Mouse (Mus musculus) lung, postnatal 0 days (tissue): ENCODE results near the gene Tmem238. TPM values are rescaled to one million over a fixed set of nuclear protein-coding genes. Genes with fewer than 3 reads are reported as not detected.

Experiments used
- ATAC-seq: fragments of 200-750 bp; cut with Nextera tagmentation; 2 replicates; pipeline ENCODE4 v1.8.0; 2017; ENCODE audit warnings: moderate library complexity
- DNase-seq: peaks from one replicate; pipeline ENCODE4 v3.0.0-alpha.2; 2016; ENCODE audit warnings: low spot score
- H3K27ac ChIP-seq: fragments of 300-500 bp; sonication (generic); 2 replicates; pipeline ENCODE4 v1.5.1; 2014; ENCODE audit warnings: antibody characterized with exemption, mild to moderate bottlenecking, low read length, mixed read lengths
- H3K27me3 ChIP-seq: fragments of 300-500 bp; sonication (generic); replicated peaks from 2 replicates; pipeline ENCODE4 v1.6.1; 2014; ENCODE audit warnings: low read length, mixed read lengths; ENCODE audit not compliant: insufficient read depth
- H3K36me3 ChIP-seq: fragments of 300-500 bp; sonication (generic); 2 replicates; pipeline ENCODE4 v1.6.1; 2014; ENCODE audit warnings: low read length, mixed read lengths; ENCODE audit not compliant: insufficient read depth
- H3K4me1 ChIP-seq: fragments of 300-500 bp; sonication (generic); 2 replicates; pipeline ENCODE4 v1.6.1; 2014; ENCODE audit warnings: antibody characterized with exemption, low read depth, low read length, mixed read lengths; ENCODE audit not compliant: insufficient read depth
- H3K4me2 ChIP-seq: fragments of 300-500 bp; sonication (generic); replicated peaks from 2 replicates; pipeline ENCODE4 v1.6.1; 2014; ENCODE audit warnings: low read depth, mild to moderate bottlenecking, low read length, moderate library complexity, mixed read lengths
- H3K4me3 ChIP-seq: fragments of 300-500 bp; sonication (generic); 2 replicates; pipeline ENCODE4 v1.5.1; 2014; ENCODE audit warnings: low read depth, low read length
- H3K9ac ChIP-seq: fragments of 300-500 bp; sonication (generic); replicated peaks from 2 replicates; pipeline ENCODE4 v1.6.1; 2014; ENCODE audit warnings: low read depth, mild to moderate bottlenecking
- H3K9me3 ChIP-seq: fragments of 300-500 bp; sonication (generic); 2 replicates; pipeline ENCODE4 v1.6.1; 2016; ENCODE audit warnings: low read length, mixed read lengths
- CTCF ChIP-seq: IDR thresholded peaks from 2 replicates; pipeline ENCODE4 v1.5.1; 2016; ENCODE audit warnings: antibody characterized with exemption, mild to moderate bottlenecking
- EP300 ChIP-seq: IDR thresholded peaks from 2 replicates; pipeline ENCODE4 v1.6.1; 2016; ENCODE audit warnings: antibody characterized with exemption, mild to moderate bottlenecking, control low read depth
- WGBS: fragments of 180-500 bp; shearing (Covaris S2); extraction: QIAGEN DNeasy Blood & Tissue Kit; methylation state at CpG from one replicate; pipeline ENCODE4 v1.1.7; 2014; 5-methylcytosine and 5-hydroxymethylcytosine counted together
- polyA plus RNA-seq: library from polyadenylated mRNA; unstranded; fragments of >200 nt; fragmentation: Nextera tagmentation; extraction: Ambion mirVana; gene quantifications from 2 replicates; pipeline ENCODE4 v1.2.1, GENCODE M21; 2015

Gene Tmem238
- polyA plus RNA-seq, 1 experiment from 2014 or later = 45.4 TPM

- no peak overlapping the region for H3K9ac ChIP-seq
- H3K27me3 ChIP-seq = no peaks in the 10 kb centered on the region
- 72% methylated on average over 2 of the region's 2 CpGs for WGBS
- no peak overlapping the region for H3K27ac ChIP-seq
- H3K36me3 ChIP-seq = no peaks in the 10 kb centered on the region; the same call in 1 of the 2 replicates
- no peak overlapping the region for H3K4me2 ChIP-seq
- TF ChIP-seq CTCF (no peak), EP300 (no peak)
- peaks cover 13% of the 10 kb centered on the region; the same call in 1 of the 2 replicates for H3K4me1 ChIP-seq
- no peak overlapping the region for H3K4me3 ChIP-seq
- no peaks in the 10 kb centered on the region for H3K9me3 ChIP-seq
- ATAC-seq (no peak), DNase-seq (no peak)
These were observed 40.3 kb downstream of the Tmem238 start for GRCm38 (mm10) chr7:4749169-4749568.

GRCm38 (mm10) chr7:4748321-4748720 is 41.1 kb downstream of the Tmem238 start:
- H3K4me1 ChIP-seq = peaks cover 12% of the 10 kb centered on the region; the same call in 1 of the 2 replicates
- no peak for ATAC-seq

GRCm38 (mm10) chr7:4747156-4747899 is 42.1 kb downstream of the Tmem238 start:
- H3K27me3 ChIP-seq = no peaks in the 10 kb centered on the region
- H3K27ac ChIP-seq = no peak overlapping the region
- H3K36me3 ChIP-seq = no peaks in the 10 kb centered on the region; the same call in 1 of the 2 replicates
- H3K9ac ChIP-seq = no peak overlapping the region
- no peaks in the 10 kb centered on the region for H3K9me3 ChIP-seq
- 67% methylated on average over 9 of the region's 9 CpGs for WGBS
- H3K4me1 ChIP-seq = peaks cover 6% of the 10 kb centered on the region; the same call in 1 of the 2 replicates
- TF ChIP-seq EP300 = no peak
- TF ChIP-seq CTCF = no peak
- H3K4me3 ChIP-seq = no peak overlapping the region
- H3K4me2 ChIP-seq = no peak overlapping the region
- no peak for ATAC-seq
- DNase-seq = no peak

More at GRCm38 (mm10) chr7:4748321-4748720, 41.1 kb downstream of the Tmem238 start:
- Histone ChIP-seq H3K27me3 (no peaks in the 10 kb centered on the region), H3K9ac (no peak overlapping the region), H3K4me2 (no peak overlapping the region), H3K27ac (no peak overlapping the region), H3K36me3 (no peaks in the 10 kb centered on the region; the same call in 1 of the 2 replicates), H3K9me3 (no peaks in the 10 kb centered on the region), H3K4me3 (no peak overlapping the region)
- 70% methylated on average over 4 of the region's 4 CpGs for WGBS
- no peak for TF ChIP-seq EP300
- TF ChIP-seq CTCF = no peak
- DNase-seq = peak; percentile 46

GRCm38 (mm10) chr7:4746326-4746980 is 43.0 kb downstream of the Tmem238 start:
- 89% methylated on average over 22 of the region's 22 CpGs for WGBS
- ATAC-seq = no peak
- TF ChIP-seq EP300 (no peak), CTCF (no peak)

GRCm38 (mm10) chr7:4744886-4745285 is 44.6 kb downstream of the Tmem238 start:
- H3K9ac ChIP-seq = no peak overlapping the region
- WGBS = 98% methylated on average over 5 of the region's 6 CpGs
- no peaks in the 10 kb centered on the region for H3K27me3 ChIP-seq
- DNase-seq = no peak
- ATAC-seq = no peak
- H3K4me3 ChIP-seq = no peak overlapping the region
- no peak overlapping the region for H3K27ac ChIP-seq
- H3K4me2 ChIP-seq = no peak overlapping the region
- peaks cover 5% of the 10 kb centered on the region; the same call in 1 of the 2 replicates for H3K4me1 ChIP-seq
- no peak for TF ChIP-seq CTCF
- no peak for TF ChIP-seq EP300
- H3K36me3 ChIP-seq = no peaks in the 10 kb centered on the region; the same call in 1 of the 2 replicates
- H3K9me3 ChIP-seq = no peaks in the 10 kb centered on the region

More at GRCm38 (mm10) chr7:4746326-4746980, 43.0 kb downstream of the Tmem238 start:
- H3K4me3 ChIP-seq = no peak overlapping the region
- no peaks in the 10 kb centered on the region; the same call in 1 of the 2 replicates for H3K36me3 ChIP-seq
- no peak overlapping the region for H3K27ac ChIP-seq
- no peaks in the 10 kb centered on the region for H3K9me3 ChIP-seq
- DNase-seq = no peak
- H3K9ac ChIP-seq = no peak overlapping the region
- no peak overlapping the region for H3K4me2 ChIP-seq
- no peaks in the 10 kb centered on the region for H3K4me1 ChIP-seq
- H3K27me3 ChIP-seq = no peaks in the 10 kb centered on the region

- Histone ChIP-seq H3K27ac (no peak overlapping the region; the same call in 1 of the 2 replicates), H3K36me3 (no peaks in the 10 kb centered on the region; the same call in 1 of the 2 replicates), H3K9me3 (no peaks in the 10 kb centered on the region), H3K27me3 (no peaks in the 10 kb centered on the region), H3K4me3 (no peak overlapping the region), H3K4me2 (no peak overlapping the region), H3K9ac (no peak overlapping the region), H3K4me1 (peaks cover 9% of the 10 kb centered on the region; the same call in 1 of the 2 replicates)
- TF ChIP-seq EP300 = 0 out of 2 replicates have a peak, but pooled peaks have one; percentile 20
- no peak for TF ChIP-seq CTCF
- DNase-seq (peak; percentile 83), ATAC-seq (no peak)
- WGBS = 53% methylated on average over 2 of the region's 2 CpGs
These were observed 46.1 kb downstream of the Tmem238 start for GRCm38 (mm10) chr7:4743354-4743753.
